Mouse (Mus musculus) liver, adult 2 months (tissue): ENCODE data around the gene Ehhadh.

Experiments
- CTCF ChIP-seq: fragments of 200-500 bp; IDR thresholded peaks from 2 replicates; pipeline ENCODE4 v1.5.1; 2011; ENCODE audit warnings: low read depth, low read length, control low read depth
- POLR2A ChIP-seq: fragments of 200-500 bp; IDR thresholded peaks from 2 replicates; pipeline ENCODE4 v1.6.1; 2011; ENCODE audit warnings: low read length, control low read depth; ENCODE audit not compliant: insufficient read depth; ENCODE audit errors: extremely low read depth

DNA sequence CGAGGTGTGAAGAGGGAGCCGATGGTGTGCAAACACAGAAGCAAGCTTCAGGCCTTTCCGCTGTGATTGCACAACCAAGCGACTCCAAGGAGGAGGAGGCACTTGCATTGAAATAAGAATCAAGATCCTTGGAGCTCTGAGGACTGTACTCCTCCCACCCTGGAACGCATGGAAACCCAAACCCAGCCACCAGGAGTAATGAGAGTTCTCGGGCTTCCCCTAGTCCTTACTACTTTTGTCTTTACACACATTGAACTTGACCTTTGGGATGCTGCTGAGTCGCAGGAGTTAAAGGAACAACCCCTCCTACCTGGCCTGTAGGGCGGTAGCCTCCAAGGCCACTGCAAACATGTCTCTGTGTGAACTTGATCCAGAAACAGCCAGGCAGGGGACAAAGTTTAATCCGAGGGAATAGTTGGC lies 38.0 kb upstream of the Ehhadh start:
- no peak for TF ChIP-seq CTCF
- TF ChIP-seq POLR2A, result no peak
